ENCODE assay signal across 12 mouse cellular contexts in genomic region chr12:33028109-33028691, GRCm38 (mm10).
DNase-seq lines count a peak whose midpoint lies in the region; ATAC-seq and TF ChIP-seq lines count a peak whose summit lies in the region.
"Had no signal": no experiment of that assay in that cellular context is flagged by ENCODE, and none has a peak within 500 bp of the region (broad histone marks: within the 10 kb centered on the region; RNA-seq: fewer than 3 reads in every experiment).

No protein-coding gene starts in this region.

- no peak overlapping the region for H3K9ac ChIP-seq in kidney, postnatal 0 days (ENCODE audit: low read depth, low read length)
- no peak overlapping the region for H3K9ac ChIP-seq in kidney, embryonic 14.5 days (ENCODE audit: low read depth, low read length)
- H3K9ac ChIP-seq: forebrain, embryonic 12.5 days; liver, embryonic 15.5 days; midbrain, embryonic 13.5 days had no signal

- WGBS in cerebellum, adult 2 months, result 65% methylated on average over 10 of the region's 10 CpGs
- 50% methylated on average over 10 of the region's 10 CpGs for WGBS in kidney, postnatal 0 days
- WGBS in kidney, embryonic 14.5 days, result 48% methylated on average over 10 of the region's 10 CpGs

- H3K27ac ChIP-seq in cerebellum, adult 2 months (ENCODE audit: insufficient read depth, low read length), result no peak overlapping the region
- H3K27ac ChIP-seq in kidney, postnatal 0 days, result no peak overlapping the region
- no peak overlapping the region for H3K27ac ChIP-seq in kidney, embryonic 14.5 days (ENCODE audit: low read depth, low read length)
- H3K27ac ChIP-seq: forebrain, embryonic 12.5 days; liver, embryonic 15.5 days; midbrain, embryonic 13.5 days had no signal

- no peak for ATAC-seq in kidney, postnatal 0 days (replicated peaks; ENCODE audit: low FRiP score, low read depth)
- ATAC-seq in kidney, embryonic 14.5 days (ENCODE audit: low FRiP score, low TSS enrichment), result no peak

- no peaks in the 10 kb centered on the region; the same call in 1 of the 2 replicates for H3K27me3 ChIP-seq in cerebellum, adult 2 months (ENCODE audit: control insufficient read depth, insufficient read depth, low read length)
- H3K27me3 ChIP-seq in kidney, postnatal 0 days (ENCODE audit: insufficient read depth, low read length), result no peaks in the 10 kb centered on the region
- 0 out of 2 replicates have a peak, but pooled peaks cover 5% of the 10 kb centered on the region for H3K27me3 ChIP-seq in kidney, embryonic 14.5 days (ENCODE audit: control insufficient read depth, insufficient read depth, low read length)
- H3K27me3 ChIP-seq: liver, embryonic 15.5 days had no signal

- no peak overlapping the region for H3K4me2 ChIP-seq in kidney, postnatal 0 days (ENCODE audit: low read length)
- no peak overlapping the region for H3K4me2 ChIP-seq in kidney, embryonic 14.5 days (replicated peaks; ENCODE audit: low read depth, low read length)
- H3K4me2 ChIP-seq: forebrain, embryonic 12.5 days; liver, embryonic 15.5 days had no signal

- no peaks in the 10 kb centered on the region for H3K9me3 ChIP-seq in kidney, postnatal 0 days (replicated peaks; ENCODE audit: low read length)
- H3K9me3 ChIP-seq in kidney, embryonic 14.5 days (ENCODE audit: control insufficient read depth, low read length), result no peaks in the 10 kb centered on the region
- H3K9me3 ChIP-seq: forebrain, embryonic 12.5 days; liver, embryonic 15.5 days; midbrain, embryonic 13.5 days had no signal

- no peak overlapping the region for H3K4me3 ChIP-seq in cerebellum, adult 2 months (replicated peaks; ENCODE audit: insufficient read depth, low read depth, low read length)
- H3K4me3 ChIP-seq in kidney, postnatal 0 days (replicated peaks; ENCODE audit: low read depth, low read length), result no peak overlapping the region
- no peak overlapping the region for H3K4me3 ChIP-seq in kidney, embryonic 14.5 days (ENCODE audit: low read length)
- H3K4me3 ChIP-seq: forebrain, embryonic 12.5 days; liver, embryonic 15.5 days; midbrain, embryonic 13.5 days had no signal

- no peaks in the 10 kb centered on the region for H3K36me3 ChIP-seq in kidney, postnatal 0 days (ENCODE audit: insufficient read depth, low read length)
- no peaks in the 10 kb centered on the region for H3K36me3 ChIP-seq in kidney, embryonic 14.5 days (ENCODE audit: control insufficient read depth, insufficient read depth, low read length)
- H3K36me3 ChIP-seq: forebrain, embryonic 12.5 days; liver, embryonic 15.5 days; midbrain, embryonic 13.5 days had no signal

- TF ChIP-seq POLR2A in cerebellum, adult 2 months (IDR thresholded peaks at IDR 0.05; ENCODE audit: borderline replicate concordance, insufficient read depth, low read length), result no peak

- peaks cover 2% of the 10 kb centered on the region; the same call in 1 of the 2 replicates for H3K4me1 ChIP-seq in cerebellum, adult 2 months (ENCODE audit: control insufficient read depth, insufficient read depth, low read length)
- H3K4me1 ChIP-seq in kidney, postnatal 0 days (replicated peaks; ENCODE audit: insufficient read depth, low read length), result no peaks in the 10 kb centered on the region
- peaks cover 6% of the 10 kb centered on the region for H3K4me1 ChIP-seq in kidney, embryonic 14.5 days (ENCODE audit: control insufficient read depth, insufficient read depth, low read length)
- H3K4me1 ChIP-seq: liver, embryonic 15.5 days had no signal

- 0 out of 2 replicates have a peak, but pooled peaks have one; percentile 4 for TF ChIP-seq CTCF in cerebellum, adult 2 months (IDR thresholded peaks at IDR 0.05; ENCODE audit: borderline replicate concordance, insufficient read depth, low read depth, low read length)
- peak; percentile 44; the same call in 1 of the 2 replicates for TF ChIP-seq CTCF in kidney, postnatal 0 days (IDR thresholded peaks at IDR 0.05; ENCODE audit: low read depth)

- no peak for DNase-seq in cerebellum, adult 2 months
- no peak for DNase-seq in cerebellum, adult 11 months
- no peak for DNase-seq in kidney, postnatal 0 days (ENCODE audit: low spot score)
- peak; percentile 56 for DNase-seq in retina, embryonic 14.5 days (ENCODE audit: low spot score)
- no peak for DNase-seq in retina, postnatal 1 day
- no peak for DNase-seq in adipocyte (ENCODE audit: low spot score)
- DNase-seq in natural killer cell, adult 2 months (ENCODE audit: low spot score in 2 of 2), result no peak
- DNase-seq: B cell, adult 2 months had no signal
